Mouse (Mus musculus): ENCODE results near the gene Hs2st1. TPM values are rescaled to one million over a fixed set of nuclear protein-coding genes. Genes with fewer than 3 reads are reported as not detected.

The Hs2st1 gene
- polyA plus RNA-seq, 1 experiment, result 3.0 TPM

- H3K27ac ChIP-seq (ENCODE audit: control insufficient read depth, insufficient read depth, low read depth, low read length), result no peak overlapping the region
- no peaks in the 10 kb centered on the region for H3K27me3 ChIP-seq (ENCODE audit: control insufficient read depth, insufficient read depth, low read length)
- TF ChIP-seq POLR2A (IDR thresholded peaks at IDR 0.05; ENCODE audit: control insufficient read depth, low read depth, low read length) (no peak), CTCF (IDR thresholded peaks at IDR 0.05; ENCODE audit: control insufficient read depth, insufficient read depth, insufficient replicate concordance, low read depth, low read length) (no peak)
- H3K36me3 ChIP-seq (ENCODE audit: control insufficient read depth, insufficient read depth, low read length), result no peaks in the 10 kb centered on the region; the same call in 1 of the 2 replicates
- H3K4me1 ChIP-seq (ENCODE audit: control insufficient read depth, insufficient read depth, low read length), result no peaks in the 10 kb centered on the region; the same call in 1 of the 2 replicates
- no peak overlapping the region for H3K4me3 ChIP-seq (ENCODE audit: control insufficient read depth, low read depth, low read length)
Measured at GRCm38 (mm10) chr3:144577366-144578340, 7.7 kb upstream of the Hs2st1 start.

- Histone ChIP-seq H3K27me3 (ENCODE audit: control insufficient read depth, insufficient read depth, low read length) (no peaks in the 10 kb centered on the region), H3K36me3 (ENCODE audit: control insufficient read depth, insufficient read depth, low read length) (no peaks in the 10 kb centered on the region; the same call in 1 of the 2 replicates), H3K4me3 (ENCODE audit: control insufficient read depth, low read depth, low read length) (no peak overlapping the region), H3K4me1 (ENCODE audit: control insufficient read depth, insufficient read depth, low read length) (peaks cover 2% of the 10 kb centered on the region), H3K27ac (ENCODE audit: control insufficient read depth, insufficient read depth, low read depth, low read length) (no peak overlapping the region)
- no peak for TF ChIP-seq POLR2A (IDR thresholded peaks at IDR 0.05; ENCODE audit: control insufficient read depth, low read depth, low read length)
- TF ChIP-seq CTCF (IDR thresholded peaks at IDR 0.05; ENCODE audit: control insufficient read depth, insufficient read depth, insufficient replicate concordance, low read depth, low read length), result no peak
Measured at GRCm38 (mm10) chr3:144574256-144574655, 4.3 kb upstream of the Hs2st1 start.

GRCm38 (mm10) chr3:144570816-144571487, 971 bp upstream of the Hs2st1 start:
- TF ChIP-seq POLR2A (IDR thresholded peaks at IDR 0.05; ENCODE audit: control insufficient read depth, low read depth, low read length), result no peak
- TF ChIP-seq CTCF (IDR thresholded peaks at IDR 0.05; ENCODE audit: control insufficient read depth, insufficient read depth, insufficient replicate concordance, low read depth, low read length), result no peak
- H3K27ac ChIP-seq (ENCODE audit: control insufficient read depth, insufficient read depth, low read depth, low read length), result peak overlapping the region; percentile 89
- H3K27me3 ChIP-seq (ENCODE audit: control insufficient read depth, insufficient read depth, low read length), result no peaks in the 10 kb centered on the region
- peaks cover 6% of the 10 kb centered on the region for H3K4me1 ChIP-seq (ENCODE audit: control insufficient read depth, insufficient read depth, low read length)
- H3K36me3 ChIP-seq (ENCODE audit: control insufficient read depth, insufficient read depth, low read length), result no peaks in the 10 kb centered on the region
- peak overlapping the region; percentile 96 for H3K4me3 ChIP-seq (ENCODE audit: control insufficient read depth, low read depth, low read length)

- TF ChIP-seq POLR2A (IDR thresholded peaks at IDR 0.05; ENCODE audit: control insufficient read depth, low read depth, low read length), result no peak
- TF ChIP-seq CTCF (IDR thresholded peaks at IDR 0.05; ENCODE audit: control insufficient read depth, insufficient read depth, insufficient replicate concordance, low read depth, low read length), result no peak
- Histone ChIP-seq H3K36me3 (ENCODE audit: control insufficient read depth, insufficient read depth, low read length) (no peaks in the 10 kb centered on the region), H3K4me3 (ENCODE audit: control insufficient read depth, low read depth, low read length) (peak overlapping the region; percentile 96), H3K4me1 (ENCODE audit: control insufficient read depth, insufficient read depth, low read length) (peaks cover 6% of the 10 kb centered on the region), H3K27me3 (ENCODE audit: control insufficient read depth, insufficient read depth, low read length) (no peaks in the 10 kb centered on the region), H3K27ac (ENCODE audit: control insufficient read depth, insufficient read depth, low read depth, low read length) (peak overlapping the region; percentile 68; the same call in 1 of the 2 replicates)
Measured at GRCm38 (mm10) chr3:144569401-144569971, 495 bp downstream of the Hs2st1 start.

- Histone ChIP-seq H3K36me3 (ENCODE audit: control insufficient read depth, insufficient read depth, low read length) (no peaks in the 10 kb centered on the region), H3K4me1 (ENCODE audit: control insufficient read depth, insufficient read depth, low read length) (peaks cover 6% of the 10 kb centered on the region), H3K27ac (ENCODE audit: control insufficient read depth, insufficient read depth, low read depth, low read length) (peak overlapping the region; percentile 14; the same call in 1 of the 2 replicates), H3K4me3 (ENCODE audit: control insufficient read depth, low read depth, low read length) (peak overlapping the region; percentile 96), H3K27me3 (ENCODE audit: control insufficient read depth, insufficient read depth, low read length) (no peaks in the 10 kb centered on the region)
- no peak for TF ChIP-seq CTCF (IDR thresholded peaks at IDR 0.05; ENCODE audit: control insufficient read depth, insufficient read depth, insufficient replicate concordance, low read depth, low read length)
- TF ChIP-seq POLR2A (IDR thresholded peaks at IDR 0.05; ENCODE audit: control insufficient read depth, low read depth, low read length), result no peak
Measured at GRCm38 (mm10) chr3:144568861-144569361, 1.1 kb downstream of the Hs2st1 start.

GRCm38 (mm10) chr3:144565212-144565611, 4.8 kb downstream of the Hs2st1 start:
- Histone ChIP-seq H3K4me3 (ENCODE audit: control insufficient read depth, low read depth, low read length) (no peak overlapping the region), H3K27ac (ENCODE audit: control insufficient read depth, insufficient read depth, low read depth, low read length) (no peak overlapping the region), H3K27me3 (ENCODE audit: control insufficient read depth, insufficient read depth, low read length) (no peaks in the 10 kb centered on the region), H3K4me1 (ENCODE audit: control insufficient read depth, insufficient read depth, low read length) (peaks cover 6% of the 10 kb centered on the region), H3K36me3 (ENCODE audit: control insufficient read depth, insufficient read depth, low read length) (no peaks in the 10 kb centered on the region)
- TF ChIP-seq POLR2A (IDR thresholded peaks at IDR 0.05; ENCODE audit: control insufficient read depth, low read depth, low read length) (no peak), CTCF (IDR thresholded peaks at IDR 0.05; ENCODE audit: control insufficient read depth, insufficient read depth, insufficient replicate concordance, low read depth, low read length) (no peak)
